Mouse (Mus musculus): Measurements from ENCODE around the gene 3110018I06Rik. TPM values are rescaled to one million over a fixed set of nuclear protein-coding genes. Genes with fewer than 3 reads are reported as not detected.

3110018I06Rik gene
- polyA plus RNA-seq, 1 experiment from 2014 or later: not detected

DNA sequence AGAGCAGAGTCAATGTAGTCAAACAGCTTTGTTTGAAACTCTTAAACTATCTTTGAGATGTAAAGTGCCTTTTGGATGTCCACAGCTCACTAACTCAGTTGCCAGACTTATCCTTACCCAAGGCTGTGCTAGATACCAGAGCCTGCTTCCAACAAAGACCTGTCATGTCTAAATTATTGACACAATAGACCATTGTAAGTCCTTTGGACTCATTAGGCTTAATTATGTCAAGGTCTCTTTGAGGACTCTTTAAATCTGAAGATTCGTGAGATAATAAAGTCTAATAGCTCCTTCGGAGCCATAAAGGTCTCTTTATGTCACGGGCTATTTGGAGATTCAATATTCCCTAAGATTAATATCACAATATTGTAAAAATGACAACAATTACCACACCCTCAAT is 32.5 kb downstream of the 3110018I06Rik start:
- DNase-seq (ENCODE audit: low spot score): no peak
- H3K9me3 ChIP-seq: no peaks in the 10 kb centered on the region
- H3K4me1 ChIP-seq (replicated peaks): peaks cover 20% of the 10 kb centered on the region
- no peak overlapping the region for H3K4me3 ChIP-seq
- H3K27me3 ChIP-seq (ENCODE audit: insufficient read depth, poor library complexity, severe bottlenecking): no peaks in the 10 kb centered on the region; the same call in 1 of the 2 replicates
- H3K36me3 ChIP-seq: no peaks in the 10 kb centered on the region
- 90% methylated on average over 3 of the region's 3 CpGs for WGBS
- no peak overlapping the region for H3K27ac ChIP-seq

DNA sequence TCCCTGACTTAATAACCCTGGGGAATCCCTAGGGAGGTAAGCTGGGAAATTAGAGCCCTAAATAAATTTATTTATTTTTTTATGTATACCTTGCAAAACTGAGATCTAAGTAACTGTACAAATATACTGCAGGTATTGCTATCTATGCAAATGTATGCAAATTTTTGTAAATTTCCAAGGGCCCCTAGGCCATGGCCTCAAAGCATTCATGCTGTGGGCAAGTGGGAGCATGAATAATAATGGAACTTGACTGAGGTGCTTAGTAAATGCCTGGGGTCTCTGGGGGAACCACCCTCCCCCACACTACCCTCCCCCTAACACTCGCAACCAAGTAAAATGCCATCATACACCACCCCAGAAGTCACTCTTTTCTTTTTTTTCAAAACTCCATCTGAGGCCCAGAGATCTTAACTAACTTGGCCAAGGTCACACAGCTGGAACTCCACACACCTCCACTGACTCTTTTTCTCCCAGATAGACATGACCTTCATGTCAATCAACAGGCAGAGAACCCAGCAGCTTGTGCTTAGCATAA is 40.0 kb downstream of the 3110018I06Rik start:
- Histone ChIP-seq H3K27ac (no peak overlapping the region), H3K9me3 (no peaks in the 10 kb centered on the region), H3K27me3 (ENCODE audit: insufficient read depth, poor library complexity, severe bottlenecking) (no peaks in the 10 kb centered on the region), H3K36me3 (no peaks in the 10 kb centered on the region), H3K4me3 (no peak overlapping the region), H3K4me1 (replicated peaks) (no peaks in the 10 kb centered on the region)
- 52% methylated on average over 1 of the region's 1 CpGs for WGBS
- no peak for DNase-seq (ENCODE audit: low spot score)

DNA sequence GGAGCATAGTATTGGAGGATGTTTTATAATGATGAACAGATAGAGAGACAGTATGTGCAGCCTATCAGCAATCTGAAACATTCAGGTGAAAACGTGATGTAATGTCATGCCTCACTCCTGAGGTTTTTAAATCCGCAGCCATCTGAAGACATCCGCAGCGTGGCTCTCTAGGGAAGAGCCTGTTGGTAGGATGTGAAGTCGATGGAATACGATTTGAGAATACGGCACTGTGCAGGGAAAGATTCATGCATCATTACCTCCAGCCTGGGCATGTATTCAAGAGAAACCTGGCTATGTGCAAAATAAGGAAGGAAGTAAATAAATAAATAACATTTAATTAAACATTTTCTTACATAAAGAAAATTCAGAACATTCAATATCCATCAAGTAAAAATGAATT is 44.4 kb downstream of the 3110018I06Rik start:
- no peak overlapping the region for H3K27ac ChIP-seq
- no peaks in the 10 kb centered on the region for H3K36me3 ChIP-seq
- 91% methylated on average over 7 of the region's 7 CpGs for WGBS
- H3K4me1 ChIP-seq (replicated peaks): no peaks in the 10 kb centered on the region
- no peak for DNase-seq (ENCODE audit: low spot score)
- no peaks in the 10 kb centered on the region for H3K27me3 ChIP-seq (ENCODE audit: insufficient read depth, poor library complexity, severe bottlenecking)
- H3K9me3 ChIP-seq: no peaks in the 10 kb centered on the region
- H3K4me3 ChIP-seq: no peak overlapping the region

All from hindbrain, embryonic 10.5 days (tissue).